Mouse (Mus musculus) CH12.LX (cell line): Measurements from ENCODE around the gene Olfr458.

ENCODE experiments used
- CTCF ChIP-seq, 2 experiments: IDR thresholded peaks in 1 of 2; conservative IDR thresholded peaks in 1 of 2; 2 replicates each; pipeline ENCODE4 v1.5.1; 2011 to 2012; ENCODE audit warnings: low read depth in 2 of 2, low read length in 2 of 2, improper control_type of control experiment in 1 of 2, inconsistent platforms in 1 of 2, mild to moderate bottlenecking in 1 of 2, moderate library complexity in 1 of 2
- EP300 ChIP-seq: IDR thresholded peaks from 2 replicates; pipeline ENCODE4 v1.6.1; 2011; ENCODE audit warnings: low read length, improper control_type of control experiment
- MAX ChIP-seq: IDR thresholded peaks from 2 replicates; pipeline ENCODE4 v1.6.1; 2011; ENCODE audit warnings: low read length, improper control_type of control experiment
- POLR2A ChIP-seq: IDR thresholded peaks from 2 replicates; pipeline ENCODE4 v1.6.1; 2011; ENCODE audit warnings: low read depth, mild to moderate bottlenecking, improper control_type of control experiment, low read length
- POLR2AphosphoS2 ChIP-seq: IDR thresholded peaks from 2 replicates; pipeline ENCODE4 v1.6.1; 2011; ENCODE audit warnings: low read depth, low read length, improper control_type of control experiment
- TBP ChIP-seq: conservative IDR thresholded peaks from 2 replicates; pipeline ENCODE4 v1.6.1; 2011; ENCODE audit warnings: low read depth, low read length, improper control_type of control experiment

DNA sequence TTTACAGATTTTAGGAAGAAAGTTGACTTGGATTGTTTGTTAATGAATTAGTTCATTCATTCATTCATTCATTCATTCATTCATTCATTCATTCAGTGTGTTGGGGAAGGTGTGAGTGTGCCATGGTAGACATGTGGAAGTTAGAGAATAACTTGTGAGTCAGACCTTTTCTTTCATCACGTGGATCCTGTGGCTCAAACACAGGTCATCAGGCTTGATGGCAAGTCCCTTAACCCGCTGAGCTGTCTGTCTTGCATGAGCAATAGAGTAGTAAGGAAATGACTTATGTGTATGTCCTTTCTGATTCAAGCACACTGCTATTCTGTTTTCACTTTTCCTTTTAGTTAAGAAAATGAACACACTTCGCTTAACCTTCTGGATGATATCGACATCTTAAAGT, 5.5 kb upstream of the Olfr458 start:
- TF ChIP-seq CTCF (conservative IDR thresholded peaks at IDR 0.05 in 1 of 2, IDR thresholded peaks at IDR 0.05 in 1 of 2; ENCODE audit: low read depth in 2 of 2, low read length in 2 of 2) (no peak), EP300 (no peak), MAX (no peak), POLR2A (no peak), POLR2AphosphoS2 (no peak), TBP (no peak)
